Mouse (Mus musculus) urinary bladder, postnatal 36 days (tissue): Measurements from ENCODE around the gene Kirrel2.

Source experiments
- DNase-seq, 2 experiments: peaks; one replicate each; pipeline ENCODE4 v3.0.0; 2022; ENCODE audit warnings: low spot score in 2 of 2, mixed read lengths in 1 of 2

The Kirrel2 gene

DNA sequence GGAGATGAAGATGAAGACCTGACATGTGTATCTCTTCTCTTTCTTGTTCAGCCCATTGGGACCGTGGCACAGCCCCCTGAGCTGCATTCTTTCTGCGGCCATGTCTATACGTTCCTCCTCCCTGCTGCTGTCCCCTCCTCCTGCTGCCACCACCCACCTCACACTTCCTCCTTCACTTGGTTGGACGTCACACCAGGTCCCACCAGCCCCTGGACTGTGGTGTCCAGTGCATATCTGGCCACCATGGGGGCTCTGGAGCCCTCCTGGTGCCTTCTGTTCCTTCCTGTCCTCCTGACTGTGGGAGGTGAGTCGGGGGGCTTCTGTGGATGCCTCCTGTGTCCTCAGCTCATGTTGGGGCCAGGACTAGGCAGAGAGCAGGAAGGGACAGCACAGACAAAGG lies 43.9 kb downstream of the Kirrel2 start, which contains the start of gene Tyrobp:
TSS of gene Tyrobp (plus strand) at position 165 of the 400 bp plus-strand sequence.
- DNase-seq, result no peak

DNA sequence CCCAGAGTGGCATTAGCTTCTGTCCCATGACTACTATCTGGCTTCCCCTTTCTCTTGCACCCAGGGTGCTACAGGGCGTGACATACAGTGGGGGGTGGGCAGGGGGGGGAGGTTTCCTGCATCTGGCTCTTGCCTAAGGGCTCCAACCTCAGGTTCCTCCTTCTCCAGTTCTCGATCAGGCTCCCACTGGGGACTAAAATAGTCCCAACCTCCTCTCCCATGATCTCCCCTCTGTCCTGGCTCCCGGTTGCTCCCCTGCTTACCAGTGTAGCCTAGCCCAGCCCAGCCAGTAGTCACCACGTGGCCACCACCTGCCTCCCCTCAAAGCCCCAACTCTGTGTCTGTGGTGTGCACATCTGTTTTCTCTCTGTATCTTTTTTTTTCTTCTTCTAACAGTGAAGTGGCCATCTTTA lies 44.7 kb downstream of the Kirrel2 start:
- DNase-seq, result no peak

DNA sequence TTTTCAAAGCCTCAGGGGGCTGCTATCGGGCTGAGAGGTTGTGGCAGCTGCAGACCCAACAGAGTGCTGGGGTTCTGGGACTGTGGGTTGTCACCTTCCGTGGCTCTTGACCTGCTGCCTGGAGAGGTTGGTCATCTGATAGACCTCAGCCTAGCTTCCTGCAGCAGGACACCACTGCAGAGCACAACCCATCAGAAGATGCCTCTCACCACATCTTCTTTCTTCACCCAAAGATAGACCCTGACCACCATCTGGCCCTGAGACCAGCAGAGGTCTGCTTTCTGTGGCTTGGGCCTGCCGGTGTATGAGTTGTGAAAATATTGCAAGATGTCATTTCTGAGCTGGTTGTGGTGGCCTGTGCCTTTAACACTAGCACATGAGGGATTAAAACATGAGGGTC lies 46.5 kb downstream of the Kirrel2 start:
- DNase-seq, result no peak

DNA sequence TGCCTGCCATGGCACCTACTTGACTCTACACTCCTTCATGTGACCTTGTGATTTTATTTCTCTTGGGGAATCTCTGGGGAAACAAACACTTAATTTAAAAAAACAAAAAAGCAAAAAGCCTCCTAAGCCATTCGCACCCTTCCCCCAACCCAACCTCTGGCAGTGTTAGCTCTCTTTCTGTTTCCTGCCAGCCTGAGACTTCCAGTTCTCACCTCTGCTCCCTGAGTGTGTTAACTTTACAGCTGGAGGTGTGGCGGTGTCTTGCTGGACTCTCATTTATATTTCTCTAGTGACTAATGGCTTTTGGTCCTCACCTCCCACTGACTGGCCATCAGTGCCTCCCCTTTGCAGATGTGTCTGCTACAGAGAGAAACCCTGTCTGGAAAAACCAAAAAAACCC lies 47.7 kb downstream of the Kirrel2 start:
- DNase-seq, result no peak

DNA sequence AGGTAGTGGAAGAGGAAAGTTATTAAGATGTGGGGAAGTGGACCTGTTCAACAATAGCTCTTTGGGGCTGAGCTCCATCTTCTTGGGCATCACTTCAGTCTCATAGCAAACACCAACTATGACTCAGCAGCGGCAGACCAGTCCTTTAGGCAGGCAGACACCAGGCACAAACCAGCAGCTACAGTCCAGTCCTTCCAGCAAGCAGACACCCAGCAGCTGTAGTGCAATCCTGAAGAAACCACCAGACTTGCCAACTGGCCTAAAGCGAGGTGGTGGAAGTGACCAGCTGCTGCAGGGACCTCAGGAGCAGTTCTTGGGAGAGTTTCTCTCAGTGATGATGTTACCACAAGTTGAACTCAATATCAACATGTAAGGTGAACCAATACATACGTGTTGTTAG lies 48.9 kb downstream of the Kirrel2 start:
- DNase-seq, result no peak

DNA sequence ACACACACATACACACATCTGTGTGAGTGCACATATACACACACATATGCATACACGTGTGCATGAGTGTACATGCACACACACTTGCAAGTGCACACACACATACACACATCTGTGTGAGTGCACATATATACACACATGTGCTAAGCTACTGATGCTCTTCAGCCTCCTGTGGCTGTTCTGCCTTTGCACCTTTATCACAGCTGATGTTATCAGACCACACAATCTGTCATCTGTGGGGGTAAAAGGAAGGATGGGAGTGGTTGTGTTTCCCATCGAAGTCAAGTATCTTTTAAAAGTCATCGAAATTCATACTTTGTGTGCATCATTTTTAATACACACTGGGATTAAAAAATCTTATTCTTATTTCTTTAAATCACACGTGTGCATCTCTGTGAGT lies 55.1 kb downstream of the Kirrel2 start:
- DNase-seq, result no peak

DNA sequence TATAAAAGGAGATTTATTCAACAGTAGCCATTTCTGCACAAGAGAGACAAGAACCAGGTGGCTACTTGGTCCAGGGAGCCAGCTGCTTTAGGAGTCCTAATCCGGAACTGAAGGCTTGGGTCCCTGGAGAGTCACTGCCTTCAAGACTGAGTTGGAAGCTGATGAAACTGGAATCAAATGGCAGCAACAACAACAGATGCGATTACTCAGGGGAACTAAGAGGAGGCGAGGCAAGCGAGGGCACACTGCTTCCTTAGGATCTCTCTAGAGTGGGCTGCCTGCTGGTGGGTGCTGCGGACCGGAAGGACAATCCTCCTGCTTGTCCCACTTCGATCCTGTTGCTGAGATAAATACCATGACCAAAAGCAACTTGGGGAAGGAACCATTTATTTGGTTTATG lies 57.8 kb downstream of the Kirrel2 start:
- no peak for DNase-seq
